Mouse (Mus musculus) erythroid progenitor cell, adult 5-6 weeks (primary cell): ENCODE measurements around the gene Kctd11. TPM values are rescaled to one million over a fixed set of nuclear protein-coding genes. Genes with fewer than 3 reads are reported as not detected.
"Not testable (repeated sequence)": the region's sequence is repeated elsewhere in the genome, so short reads cannot be mapped to it uniquely, and the experiment has no call there.

ENCODE experiments used
- ATAC-seq: replicated peaks from 2 replicates; pipeline ENCODE4 v1.8.0; 2016; ENCODE audit warnings: moderate number of reproducible peaks, mild to moderate bottlenecking, moderate TSS enrichment, inconsistent platforms; ENCODE audit not compliant: poor library complexity, low FRiP score, severe bottlenecking
- total RNA-seq, 2 experiments: library from RNA; stranded (forward) in 1 of 2; stranded (reverse) in 1 of 2; fragments of 150-400 nt in 1 of 2; fragments of 186-747, 209-891 nt in 1 of 2; gene quantifications; 2 replicates each; pipeline versions ENCODE4 v1.2.3 to v1.2.4; 2015 to 2017; ENCODE audit warnings: low replicate concordance in 2 of 2

Gene Kctd11
- total RNA-seq, 2 experiments from 2014 or later, result 0.84 TPM; not detected in 1

GRCm38 (mm10) chr11:69884240-69884639, 3.0 kb upstream of the Kctd11 start:
- no peak for ATAC-seq

GRCm38 (mm10) chr11:69883527-69884151, 2.4 kb upstream of the Kctd11 start:
- ATAC-seq, result no peak

- ATAC-seq, result no peak
Measured at GRCm38 (mm10) chr11:69883066-69883465, 1.9 kb upstream of the Kctd11 start.

- no peak for ATAC-seq
Measured at GRCm38 (mm10) chr11:69881787-69882670, 823 bp upstream of the Kctd11 start.

GRCm38 (mm10) chr11:69880506-69880852, 727 bp downstream of the Kctd11 start:
- peak; percentile 66 for ATAC-seq

GRCm38 (mm10) chr11:69879711-69880110, 1.5 kb downstream of the Kctd11 start:
- ATAC-seq, result no peak

- ATAC-seq, result no peak
Measured at GRCm38 (mm10) chr11:69878952-69879351, 2.3 kb downstream of the Kctd11 start.

GRCm38 (mm10) chr11:69878399-69878798, 2.8 kb downstream of the Kctd11 start:
- ATAC-seq, result no peak

GRCm38 (mm10) chr11:69877878-69878277, 3.3 kb downstream of the Kctd11 start, which contains the start of gene Tmem95:
Tmem95 (minus strand) TSS chr11:69878018.
- no peak for ATAC-seq

GRCm38 (mm10) chr11:69876867-69877266, 4.3 kb downstream of the Kctd11 start:
- ATAC-seq, result peak; percentile 78

- ATAC-seq, result no peak
Measured at GRCm38 (mm10) chr11:69876186-69876585, 5.0 kb downstream of the Kctd11 start.

GRCm38 (mm10) chr11:69872451-69872850, 8.8 kb downstream of the Kctd11 start:
- no peak for ATAC-seq

GRCm38 (mm10) chr11:69871822-69872221, 9.4 kb downstream of the Kctd11 start:
- no peak for ATAC-seq

- no peak for ATAC-seq
Measured at GRCm38 (mm10) chr11:69870289-69871069, 10.7 kb downstream of the Kctd11 start.

- ATAC-seq, result no peak
Measured at GRCm38 (mm10) chr11:69867335-69867734, 13.9 kb downstream of the Kctd11 start.

GRCm38 (mm10) chr11:69865561-69865960, 15.6 kb downstream of the Kctd11 start:
- ATAC-seq, result no peak

- peak; percentile 81 for ATAC-seq
Measured at GRCm38 (mm10) chr11:69864138-69864860, 16.9 kb downstream of the Kctd11 start.

- not testable (repeated sequence) for ATAC-seq
Measured at GRCm38 (mm10) chr11:69863729-69864128, 17.5 kb downstream of the Kctd11 start.

- no peak for ATAC-seq
Measured at GRCm38 (mm10) chr11:69858113-69858998, 22.9 kb downstream of the Kctd11 start, which contains the start of gene Tnk1. Tnk1 (minus strand) TSS chr11:69858730.
